Mouse (Mus musculus): ENCODE data around the gene Cenpf. TPM values are rescaled to one million over a fixed set of nuclear protein-coding genes. Genes with fewer than 3 reads are reported as not detected.
A peak's percentile ranks its signal among the peaks of the same experiment; 100 is the strongest.

Cenpf gene
- polyA plus RNA-seq, 1 experiment, result 169 TPM

- Histone ChIP-seq H3K9me3 (replicated peaks; ENCODE audit: control insufficient read depth, insufficient read depth, low read length, poor library complexity, severe bottlenecking) (no peaks in the 10 kb centered on the region), H3K9ac (ENCODE audit: low read depth, poor library complexity, severe bottlenecking) (no peak overlapping the region), H3K4me1 (ENCODE audit: control insufficient read depth, insufficient read depth, low read length) (peaks cover 4% of the 10 kb centered on the region), H3K36me3 (ENCODE audit: control insufficient read depth, insufficient read depth, low read length, poor library complexity, severe bottlenecking) (no peaks in the 10 kb centered on the region), H3K4me3 (ENCODE audit: low read depth, low read length) (no peak overlapping the region), H3K27me3 (ENCODE audit: control insufficient read depth, insufficient read depth, low read length, poor library complexity, severe bottlenecking) (no peaks in the 10 kb centered on the region), H3K27ac (ENCODE audit: insufficient read depth, low read length) (0 out of 2 replicates have a peak overlapping the region, but pooled peaks have one; percentile 69)
- no peak for TF ChIP-seq CTCF (IDR thresholded peaks at IDR 0.05; ENCODE audit: low read depth, low read length)
- TF ChIP-seq EP300 (IDR thresholded peaks at IDR 0.05; ENCODE audit: insufficient read depth, low read depth, low read length), result no peak
- no peak for TF ChIP-seq POLR2A (IDR thresholded peaks at IDR 0.05; ENCODE audit: insufficient read depth, low read length)
Observed at GRCm38 (mm10) chr1:189608039-189608438, 79.8 kb downstream of the Cenpf start.

- TF ChIP-seq CTCF (IDR thresholded peaks at IDR 0.05; ENCODE audit: low read depth, low read length), result no peak
- no peak for TF ChIP-seq EP300 (IDR thresholded peaks at IDR 0.05; ENCODE audit: insufficient read depth, low read depth, low read length)
- no peak for TF ChIP-seq POLR2A (IDR thresholded peaks at IDR 0.05; ENCODE audit: insufficient read depth, low read length)
Observed at GRCm38 (mm10) chr1:189605598-189606126, 82.2 kb downstream of the Cenpf start.

GRCm38 (mm10) chr1:189597096-189597495 is 90.8 kb downstream of the Cenpf start:
- Histone ChIP-seq H3K9ac (ENCODE audit: low read depth, poor library complexity, severe bottlenecking) (no peak overlapping the region), H3K4me1 (ENCODE audit: control insufficient read depth, insufficient read depth, low read length) (no peaks in the 10 kb centered on the region), H3K9me3 (replicated peaks; ENCODE audit: control insufficient read depth, insufficient read depth, low read length, poor library complexity, severe bottlenecking) (peaks cover 3% of the 10 kb centered on the region; the same call in 1 of the 2 replicates), H3K4me3 (ENCODE audit: low read depth, low read length) (no peak overlapping the region), H3K36me3 (ENCODE audit: control insufficient read depth, insufficient read depth, low read length, poor library complexity, severe bottlenecking) (no peaks in the 10 kb centered on the region), H3K27me3 (ENCODE audit: control insufficient read depth, insufficient read depth, low read length, poor library complexity, severe bottlenecking) (no peaks in the 10 kb centered on the region), H3K27ac (ENCODE audit: insufficient read depth, low read length) (no peak overlapping the region)
- TF ChIP-seq CTCF (IDR thresholded peaks at IDR 0.05; ENCODE audit: low read depth, low read length) (no peak), EP300 (IDR thresholded peaks at IDR 0.05; ENCODE audit: insufficient read depth, low read depth, low read length) (no peak), POLR2A (IDR thresholded peaks at IDR 0.05; ENCODE audit: insufficient read depth, low read length) (no peak)

More at GRCm38 (mm10) chr1:189605598-189606126, 82.2 kb downstream of the Cenpf start:
- no peaks in the 10 kb centered on the region for H3K9me3 ChIP-seq (replicated peaks; ENCODE audit: control insufficient read depth, insufficient read depth, low read length, poor library complexity, severe bottlenecking)
- peaks cover 4% of the 10 kb centered on the region for H3K4me1 ChIP-seq (ENCODE audit: control insufficient read depth, insufficient read depth, low read length)
- H3K27me3 ChIP-seq (ENCODE audit: control insufficient read depth, insufficient read depth, low read length, poor library complexity, severe bottlenecking), result no peaks in the 10 kb centered on the region
- H3K9ac ChIP-seq (ENCODE audit: low read depth, poor library complexity, severe bottlenecking), result no peak overlapping the region
- no peak overlapping the region for H3K27ac ChIP-seq (ENCODE audit: insufficient read depth, low read length)
- no peaks in the 10 kb centered on the region for H3K36me3 ChIP-seq (ENCODE audit: control insufficient read depth, insufficient read depth, low read length, poor library complexity, severe bottlenecking)
- H3K4me3 ChIP-seq (ENCODE audit: low read depth, low read length), result no peak overlapping the region

Other genes starting within 250 kb of the Cenpf start
- gene Ptpn14, start 40.2 kb upstream of the Cenpf start, polyA plus RNA-seq (2011; ENCODE audit: insufficient read depth, insufficient read length, low read depth, missing spikeins), result 141 and 149 TPM in 2 replicates
- gene Smyd2, start 234.3 kb upstream of the Cenpf start, polyA plus RNA-seq (2011; ENCODE audit: insufficient read depth, insufficient read length, low read depth, missing spikeins), result 31.5 and 34.8 TPM in 2 replicates

All from ES-Bruce4 (cell line).